Mouse (Mus musculus): ENCODE results near the gene Rgs14. TPM values are rescaled to one million over a fixed set of nuclear protein-coding genes. Genes with fewer than 3 reads are reported as not detected.

Gene Rgs14
- polyA plus RNA-seq, 1 experiment from 2014 or later = 0.56 TPM

DNA sequence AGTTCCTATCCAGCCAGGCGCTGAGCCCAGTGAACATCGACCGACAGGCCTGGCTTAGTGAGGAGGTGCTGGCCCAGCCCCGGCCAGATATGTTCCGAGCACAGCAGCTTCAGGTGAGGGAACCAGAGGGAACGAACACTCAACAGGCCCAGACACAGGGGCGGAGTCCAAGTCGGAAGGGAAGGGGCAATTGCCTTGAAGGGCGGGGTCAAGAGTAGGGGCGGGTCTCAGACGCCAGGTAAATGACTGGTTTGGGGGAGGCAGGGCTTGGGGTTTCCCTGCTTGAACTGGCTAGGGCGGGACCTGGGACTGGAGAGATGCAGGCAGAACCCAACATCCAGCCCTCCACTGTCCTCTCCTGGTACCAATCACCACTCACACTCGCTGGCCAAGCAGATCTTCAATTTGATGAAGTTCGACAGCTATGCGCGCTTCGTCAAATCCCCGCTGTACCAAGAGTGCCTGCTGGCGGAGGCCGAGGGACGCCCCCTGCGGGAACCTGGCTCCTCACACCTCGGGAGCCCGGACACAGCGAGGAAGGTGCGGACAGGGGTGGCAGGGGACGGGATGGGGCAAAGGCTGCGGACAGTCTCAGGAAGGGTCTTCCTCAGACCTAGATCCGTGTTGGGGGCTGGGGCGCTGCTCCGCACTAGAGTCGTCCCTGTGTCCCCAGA lies 9.5 kb downstream of the Rgs14 start:
- H3K27ac ChIP-seq (replicated peaks; ENCODE audit: low read depth, low read length) = no peak overlapping the region
- H3K4me1 ChIP-seq (ENCODE audit: control insufficient read depth, insufficient read depth, low read length) = no peaks in the 10 kb centered on the region; the same call in 1 of the 2 replicates
- no peaks in the 10 kb centered on the region for H3K36me3 ChIP-seq (replicated peaks; ENCODE audit: control insufficient read depth, insufficient read depth, low read depth, low read length)
- ATAC-seq (replicated peaks; ENCODE audit: insufficient number of reproducible peaks, low FRiP score, low TSS enrichment, low read depth) = no peak
- H3K9me3 ChIP-seq (replicated peaks; ENCODE audit: control insufficient read depth, low read length) = no peaks in the 10 kb centered on the region
- H3K4me2 ChIP-seq (ENCODE audit: low read depth, low read length) = no peak overlapping the region
- WGBS = 6% methylated on average over 32 of the region's 32 CpGs
- DNase-seq (ENCODE audit: low spot score) = peak; percentile 15
- H3K27me3 ChIP-seq (ENCODE audit: control insufficient read depth, insufficient read depth, low read length) = peaks cover 29% of the 10 kb centered on the region
- H3K4me3 ChIP-seq (ENCODE audit: low read depth, low read length) = no peak overlapping the region
- no peak overlapping the region for H3K9ac ChIP-seq (replicated peaks; ENCODE audit: low read length)

DNA sequence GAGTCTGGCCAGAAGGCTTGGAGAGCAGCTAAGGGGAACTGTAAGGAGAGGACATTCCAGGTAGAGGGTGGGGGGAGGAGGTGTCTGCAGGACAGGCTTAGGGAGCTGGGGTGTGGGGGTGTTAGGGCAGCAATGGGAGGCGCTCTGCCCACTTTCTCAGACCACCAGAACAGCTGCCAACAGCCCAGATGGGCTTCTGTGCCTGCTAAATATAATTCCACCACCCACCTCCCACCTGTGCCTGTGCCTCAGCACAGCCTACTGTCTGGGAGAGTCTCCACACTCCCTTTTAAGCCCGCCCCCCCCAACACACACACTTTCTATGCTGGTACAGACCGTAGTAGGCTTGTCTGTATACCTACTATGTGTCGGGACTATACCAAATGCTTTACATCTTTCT lies 12.3 kb downstream of the Rgs14 start:
- Histone ChIP-seq H3K36me3 (replicated peaks; ENCODE audit: control insufficient read depth, insufficient read depth, low read depth, low read length) (no peaks in the 10 kb centered on the region), H3K27me3 (ENCODE audit: control insufficient read depth, insufficient read depth, low read length) (peaks cover 29% of the 10 kb centered on the region), H3K4me3 (ENCODE audit: low read depth, low read length) (no peak overlapping the region), H3K9me3 (replicated peaks; ENCODE audit: control insufficient read depth, low read length) (no peaks in the 10 kb centered on the region), H3K4me1 (ENCODE audit: control insufficient read depth, insufficient read depth, low read length) (no peaks in the 10 kb centered on the region; the same call in 1 of the 2 replicates), H3K27ac (replicated peaks; ENCODE audit: low read depth, low read length) (no peak overlapping the region), H3K4me2 (ENCODE audit: low read depth, low read length) (no peak overlapping the region), H3K9ac (replicated peaks; ENCODE audit: low read length) (no peak overlapping the region)
- ATAC-seq (replicated peaks; ENCODE audit: insufficient number of reproducible peaks, low FRiP score, low TSS enrichment, low read depth) (no peak), DNase-seq (ENCODE audit: low spot score) (no peak)
- 78% methylated on average over 4 of the region's 4 CpGs for WGBS

DNA sequence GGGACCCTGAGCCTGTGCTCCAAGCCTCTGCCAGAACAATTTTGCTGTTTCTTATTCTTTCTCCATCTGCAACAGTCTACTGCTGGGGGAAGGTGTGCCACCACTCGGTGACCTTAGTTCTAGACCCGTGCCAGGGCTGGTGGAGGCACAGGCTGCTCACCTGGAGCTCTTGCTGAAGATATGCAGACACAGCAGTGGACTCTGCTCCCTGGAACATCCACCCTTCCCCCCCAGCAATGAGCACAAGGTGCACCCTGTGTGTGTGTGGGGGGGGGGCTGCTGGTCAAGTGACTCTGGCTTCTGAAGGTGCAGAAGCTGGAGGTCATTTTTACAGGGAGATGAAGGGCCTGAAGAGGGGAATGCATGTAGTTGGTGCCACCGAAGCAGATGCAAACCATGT lies 21.1 kb downstream of the Rgs14 start:
- no peak overlapping the region for H3K4me2 ChIP-seq (ENCODE audit: low read depth, low read length)
- no peaks in the 10 kb centered on the region for H3K9me3 ChIP-seq (replicated peaks; ENCODE audit: control insufficient read depth, low read length)
- no peak for DNase-seq (ENCODE audit: low spot score)
- no peak for ATAC-seq (replicated peaks; ENCODE audit: insufficient number of reproducible peaks, low FRiP score, low TSS enrichment, low read depth)
- no peak overlapping the region for H3K27ac ChIP-seq (replicated peaks; ENCODE audit: low read depth, low read length)
- no peak overlapping the region for H3K4me3 ChIP-seq (ENCODE audit: low read depth, low read length)
- H3K9ac ChIP-seq (replicated peaks; ENCODE audit: low read length) = no peak overlapping the region
- no peaks in the 10 kb centered on the region for H3K27me3 ChIP-seq (ENCODE audit: control insufficient read depth, insufficient read depth, low read length)
- no peaks in the 10 kb centered on the region for H3K4me1 ChIP-seq (ENCODE audit: control insufficient read depth, insufficient read depth, low read length)
- H3K36me3 ChIP-seq (replicated peaks; ENCODE audit: control insufficient read depth, insufficient read depth, low read depth, low read length) = no peaks in the 10 kb centered on the region
- 91% methylated on average over 3 of the region's 3 CpGs for WGBS

DNA sequence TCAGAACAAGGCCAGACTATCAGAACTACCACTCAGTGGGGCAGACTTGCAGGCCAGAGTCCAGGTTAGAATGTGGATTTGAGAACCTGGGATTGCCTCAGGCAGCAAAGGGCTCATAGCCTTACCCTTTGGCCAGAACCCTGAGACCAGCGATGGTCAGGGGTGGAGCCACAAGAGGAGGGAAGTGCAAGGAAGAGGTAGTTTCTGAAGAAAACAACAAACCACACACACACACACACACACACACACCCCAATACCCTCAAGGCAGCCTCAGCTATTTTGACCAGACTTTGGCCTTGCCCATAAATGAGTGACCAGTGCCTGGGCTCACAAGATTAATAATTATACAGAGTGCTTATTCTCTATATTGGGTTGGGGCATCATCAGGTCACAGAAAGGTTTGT lies 22.1 kb downstream of the Rgs14 start:
- ATAC-seq (replicated peaks; ENCODE audit: insufficient number of reproducible peaks, low FRiP score, low TSS enrichment, low read depth) = no peak
- no peak for DNase-seq (ENCODE audit: low spot score)
- Histone ChIP-seq H3K4me2 (ENCODE audit: low read depth, low read length) (no peak overlapping the region), H3K27ac (replicated peaks; ENCODE audit: low read depth, low read length) (no peak overlapping the region), H3K4me1 (ENCODE audit: control insufficient read depth, insufficient read depth, low read length) (no peaks in the 10 kb centered on the region), H3K9ac (replicated peaks; ENCODE audit: low read length) (no peak overlapping the region), H3K9me3 (replicated peaks; ENCODE audit: control insufficient read depth, low read length) (no peaks in the 10 kb centered on the region), H3K4me3 (ENCODE audit: low read depth, low read length) (no peak overlapping the region), H3K36me3 (replicated peaks; ENCODE audit: control insufficient read depth, insufficient read depth, low read depth, low read length) (no peaks in the 10 kb centered on the region), H3K27me3 (ENCODE audit: control insufficient read depth, insufficient read depth, low read length) (no peaks in the 10 kb centered on the region)
- 73% methylated on average over 1 of the region's 1 CpGs for WGBS

DNA sequence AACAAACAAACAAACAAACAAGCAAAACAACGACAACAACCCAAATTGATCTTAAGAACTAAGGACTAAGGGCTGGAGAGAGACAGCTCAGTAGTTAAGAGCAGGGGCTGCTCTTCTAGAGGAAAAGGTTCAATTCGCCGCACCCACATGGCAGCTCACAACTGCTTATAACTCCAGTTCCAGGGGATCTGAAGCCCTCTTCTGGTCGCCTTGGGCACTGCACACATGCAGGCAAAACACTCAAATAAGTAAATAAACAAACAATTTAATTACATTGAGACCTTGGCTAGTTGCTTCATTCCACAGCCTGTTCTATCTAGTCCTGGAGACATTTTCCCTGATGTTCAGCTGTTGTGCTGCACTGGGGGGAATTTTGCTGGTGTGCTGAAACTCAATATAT lies 23.4 kb downstream of the Rgs14 start:
- Histone ChIP-seq H3K9ac (replicated peaks; ENCODE audit: low read length) (no peak overlapping the region), H3K27me3 (ENCODE audit: control insufficient read depth, insufficient read depth, low read length) (no peaks in the 10 kb centered on the region), H3K27ac (replicated peaks; ENCODE audit: low read depth, low read length) (no peak overlapping the region), H3K9me3 (replicated peaks; ENCODE audit: control insufficient read depth, low read length) (no peaks in the 10 kb centered on the region), H3K4me1 (ENCODE audit: control insufficient read depth, insufficient read depth, low read length) (no peaks in the 10 kb centered on the region), H3K36me3 (replicated peaks; ENCODE audit: control insufficient read depth, insufficient read depth, low read depth, low read length) (no peaks in the 10 kb centered on the region), H3K4me2 (ENCODE audit: low read depth, low read length) (no peak overlapping the region), H3K4me3 (ENCODE audit: low read depth, low read length) (no peak overlapping the region)
- DNase-seq (ENCODE audit: low spot score) (no peak), ATAC-seq (replicated peaks; ENCODE audit: insufficient number of reproducible peaks, low FRiP score, low TSS enrichment, low read depth) (no peak)
- 56% methylated on average over 4 of the region's 4 CpGs for WGBS

DNA sequence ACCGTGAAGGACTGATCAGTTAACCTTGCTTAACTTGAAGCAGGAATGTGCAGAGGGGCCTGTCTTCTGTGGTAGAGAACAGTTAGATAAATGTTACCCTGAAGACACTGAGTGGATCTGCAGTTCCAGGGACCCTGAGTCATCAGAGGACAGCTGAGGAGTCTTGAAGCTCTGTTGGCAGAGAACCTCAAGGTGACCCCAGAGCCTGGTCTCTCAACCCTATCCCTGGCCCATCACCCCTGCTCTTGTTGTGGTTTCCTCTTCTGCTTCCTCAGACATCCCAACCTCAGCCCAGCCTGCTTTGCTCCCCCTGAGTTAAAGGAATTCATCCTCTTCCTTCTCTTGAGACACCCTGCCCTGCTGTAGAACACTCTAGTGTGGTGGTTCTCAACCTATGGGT lies 28.6 kb downstream of the Rgs14 start, which contains the start of gene Slc34a1:
Gene Slc34a1 (plus strand): TSS at position 100 of the 400 bp plus-strand sequence.
- Histone ChIP-seq H3K4me1 (ENCODE audit: control insufficient read depth, insufficient read depth, low read length) (no peaks in the 10 kb centered on the region), H3K27me3 (ENCODE audit: control insufficient read depth, insufficient read depth, low read length) (no peaks in the 10 kb centered on the region), H3K36me3 (replicated peaks; ENCODE audit: control insufficient read depth, insufficient read depth, low read depth, low read length) (no peaks in the 10 kb centered on the region), H3K27ac (replicated peaks; ENCODE audit: low read depth, low read length) (no peak within 1 kb of the TSS), H3K4me3 (ENCODE audit: low read depth, low read length) (no peak within 1 kb of the TSS), H3K4me2 (ENCODE audit: low read depth, low read length) (no peak within 1 kb of the TSS), H3K9ac (replicated peaks; ENCODE audit: low read length) (no peak within 1 kb of the TSS), H3K9me3 (replicated peaks; ENCODE audit: control insufficient read depth, low read length) (no peaks in the 10 kb centered on the region)
- 85% methylated on average over 1 of the region's 1 CpGs for WGBS
- no peak for ATAC-seq (replicated peaks; ENCODE audit: insufficient number of reproducible peaks, low FRiP score, low TSS enrichment, low read depth)
- no peak for DNase-seq (ENCODE audit: low spot score)

DNA sequence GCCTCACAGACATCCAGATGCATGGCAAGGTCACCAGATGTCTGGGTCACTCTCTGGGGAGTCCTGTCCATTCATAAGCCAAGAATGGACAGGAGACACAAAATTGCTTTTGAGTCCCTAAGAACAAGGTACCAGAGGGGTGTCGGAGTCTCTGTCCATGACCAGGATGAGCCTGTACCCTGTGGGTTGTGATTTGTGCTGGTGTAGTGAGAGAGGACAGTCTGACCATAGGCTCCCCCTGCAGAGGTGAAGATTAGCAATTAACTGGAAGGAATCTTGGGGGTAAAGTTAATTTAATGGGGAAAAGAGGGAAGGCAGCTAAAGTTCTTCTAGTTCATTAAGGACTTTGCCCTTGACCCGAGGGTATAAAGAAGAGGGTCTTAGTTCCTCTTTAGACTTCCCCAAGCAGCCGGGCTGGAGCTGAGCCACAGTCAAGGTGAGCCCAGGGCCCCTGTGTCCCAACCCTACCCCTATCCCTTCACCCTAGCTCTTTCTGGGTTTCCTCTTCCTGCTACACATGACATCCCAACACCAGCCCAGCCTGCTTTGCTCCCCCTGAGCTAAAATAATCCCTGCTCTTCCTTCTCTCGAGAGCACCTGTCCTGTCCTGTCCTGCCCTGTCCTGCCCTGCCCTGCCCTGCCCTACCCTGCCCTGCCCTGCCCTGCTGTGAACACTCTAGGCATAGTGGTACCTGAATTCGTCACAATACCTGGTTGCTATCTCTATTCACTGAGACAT lies 29.9 kb downstream of the Rgs14 start:
- Histone ChIP-seq H3K27me3 (ENCODE audit: control insufficient read depth, insufficient read depth, low read length) (no peaks in the 10 kb centered on the region; the same call in 1 of the 2 replicates), H3K4me2 (ENCODE audit: low read depth, low read length) (no peak overlapping the region), H3K36me3 (replicated peaks; ENCODE audit: control insufficient read depth, insufficient read depth, low read depth, low read length) (no peaks in the 10 kb centered on the region), H3K4me1 (ENCODE audit: control insufficient read depth, insufficient read depth, low read length) (no peaks in the 10 kb centered on the region), H3K27ac (replicated peaks; ENCODE audit: low read depth, low read length) (no peak overlapping the region), H3K9ac (replicated peaks; ENCODE audit: low read length) (no peak overlapping the region), H3K4me3 (ENCODE audit: low read depth, low read length) (no peak overlapping the region), H3K9me3 (replicated peaks; ENCODE audit: control insufficient read depth, low read length) (no peaks in the 10 kb centered on the region)
- 58% methylated on average over 5 of the region's 5 CpGs for WGBS
- DNase-seq (ENCODE audit: low spot score) = no peak
- ATAC-seq (replicated peaks; ENCODE audit: insufficient number of reproducible peaks, low FRiP score, low TSS enrichment, low read depth) = no peak

DNA sequence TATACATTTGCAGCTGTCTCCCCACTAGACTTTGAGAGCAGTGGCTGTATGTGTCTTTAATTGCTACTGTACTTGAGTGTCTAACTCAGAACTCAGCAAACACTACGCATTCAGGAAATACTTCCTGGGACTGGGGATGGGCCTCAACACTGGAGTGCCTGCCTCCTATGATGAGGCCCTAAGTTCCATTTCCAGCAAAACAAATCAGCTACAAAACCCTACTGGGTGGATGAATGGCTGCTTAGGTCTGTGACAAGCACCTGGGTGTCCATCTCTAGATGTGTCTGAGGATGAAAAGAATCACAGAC lies 30.5 kb downstream of the Rgs14 start:
- no peak overlapping the region for H3K9ac ChIP-seq (replicated peaks; ENCODE audit: low read length)
- no peak overlapping the region for H3K27ac ChIP-seq (replicated peaks; ENCODE audit: low read depth, low read length)
- no peaks in the 10 kb centered on the region for H3K9me3 ChIP-seq (replicated peaks; ENCODE audit: control insufficient read depth, low read length)
- no peak for DNase-seq (ENCODE audit: low spot score)
- no peak overlapping the region for H3K4me2 ChIP-seq (ENCODE audit: low read depth, low read length)
- no peaks in the 10 kb centered on the region for H3K4me1 ChIP-seq (ENCODE audit: control insufficient read depth, insufficient read depth, low read length)
- no peak for ATAC-seq (replicated peaks; ENCODE audit: insufficient number of reproducible peaks, low FRiP score, low TSS enrichment, low read depth)
- no peaks in the 10 kb centered on the region for H3K36me3 ChIP-seq (replicated peaks; ENCODE audit: control insufficient read depth, insufficient read depth, low read depth, low read length)
- 86% methylated on average over 1 of the region's 1 CpGs for WGBS
- H3K27me3 ChIP-seq (ENCODE audit: control insufficient read depth, insufficient read depth, low read length) = no peaks in the 10 kb centered on the region; the same call in 1 of the 2 replicates
- H3K4me3 ChIP-seq (ENCODE audit: low read depth, low read length) = no peak overlapping the region
